Mouse (Mus musculus) limb, embryonic 14.5 days (tissue): ENCODE results near the gene 1700021F05Rik. TPM values are rescaled to one million over a fixed set of nuclear protein-coding genes. Genes with fewer than 3 reads are reported as not detected.

Experiments
- ATAC-seq: fragments of 200-750 bp; cut with Nextera tagmentation; 2 replicates; pipeline ENCODE4 v1.8.0; 2017; ENCODE audit warnings: low read depth, moderate number of reproducible peaks, moderate TSS enrichment; ENCODE audit not compliant: low FRiP score
- DNase-seq: peaks from one replicate; pipeline ENCODE4 v3.0.0-alpha.2; 2015; ENCODE audit warnings: low spot score
- H3K27ac ChIP-seq: fragments of 300-500 bp; sonication (generic); replicated peaks from 2 replicates; pipeline ENCODE4 v1.5.1; 2014; ENCODE audit warnings: low read depth, mild to moderate bottlenecking, low read length, moderate library complexity, mixed read lengths
- H3K27me3 ChIP-seq: fragments of 300-500 bp; sonication (generic); 2 replicates; pipeline ENCODE4 v1.6.1; 2014; ENCODE audit warnings: low read length, mixed read lengths; ENCODE audit not compliant: control insufficient read depth, insufficient read depth
- H3K36me3 ChIP-seq: fragments of 300-500 bp; sonication (generic); 2 replicates; pipeline ENCODE4 v1.6.1; 2014; ENCODE audit warnings: mild to moderate bottlenecking, low read length, moderate library complexity, mixed read lengths; ENCODE audit not compliant: control insufficient read depth, insufficient read depth
- H3K4me1 ChIP-seq: fragments of 300-500 bp; sonication (generic); 2 replicates; pipeline ENCODE4 v1.6.1; 2014; ENCODE audit warnings: antibody characterized with exemption, low read length, mixed read lengths; ENCODE audit not compliant: control insufficient read depth, insufficient read depth
- H3K4me2 ChIP-seq: fragments of 300-500 bp; sonication (generic); replicated peaks from 2 replicates; pipeline ENCODE4 v1.6.1; 2014; ENCODE audit warnings: low read depth, mild to moderate bottlenecking, low read length, moderate library complexity; ENCODE audit not compliant: severe bottlenecking
- H3K4me3 ChIP-seq: fragments of 300-500 bp; sonication (generic); replicated peaks from 2 replicates; pipeline ENCODE4 v1.5.1; 2014; ENCODE audit warnings: low read length
- H3K9ac ChIP-seq: fragments of 300-500 bp; sonication (generic); 2 replicates; pipeline ENCODE4 v1.6.1; 2014; ENCODE audit warnings: mild to moderate bottlenecking, low read depth, low read length, moderate library complexity; ENCODE audit not compliant: severe bottlenecking
- H3K9me3 ChIP-seq: fragments of 300-500 bp; sonication (generic); 2 replicates; pipeline ENCODE4 v1.6.1; 2016; ENCODE audit warnings: low read length; ENCODE audit not compliant: control insufficient read depth
- POLR2A ChIP-seq: fragments of 200-500 bp; IDR thresholded peaks from 2 replicates; pipeline ENCODE4 v1.8.0; 2012; ENCODE audit warnings: inconsistent platforms, mild to moderate bottlenecking, moderate library complexity, borderline replicate concordance; ENCODE audit not compliant: insufficient read depth, insufficient read length; ENCODE audit errors: extremely low read depth
- WGBS: fragments of 180-500 bp; shearing (Covaris S2); extraction: QIAGEN DNeasy Blood & Tissue Kit; methylation state at CpG from one replicate; pipeline ENCODE4 v1.1.7; 2014; 5-methylcytosine and 5-hydroxymethylcytosine counted together
- polyA plus RNA-seq, 2 experiments: library from polyadenylated mRNA; depleted of rRNA in 1 of 2; stranded (reverse) in 1 of 2; unstranded in 1 of 2; fragments of >200 nt; fragmentation: Nextera tagmentation in 1 of 2; extraction: Ambion mirVana in 1 of 2; gene quantifications; 2 replicates each; pipeline versions ENCODE4 v1.2.1 to v1.2.3; 2012 to 2014

The 1700021F05Rik gene
- polyA plus RNA-seq, 2 experiments = 24.0 to 57.6 TPM

GRCm38 (mm10) chr10:43507051-43507450, 33.7 kb downstream of the 1700021F05Rik start:
- DNase-seq (no peak), ATAC-seq (no peak)
- no peak overlapping the region for H3K9ac ChIP-seq
- no peak overlapping the region for H3K27ac ChIP-seq
- H3K4me2 ChIP-seq = no peak overlapping the region
- no peaks in the 10 kb centered on the region for H3K9me3 ChIP-seq
- 78% methylated on average over 4 of the region's 4 CpGs for WGBS
- H3K27me3 ChIP-seq = no peaks in the 10 kb centered on the region
- TF ChIP-seq POLR2A = no peak
- no peaks in the 10 kb centered on the region for H3K4me1 ChIP-seq
- H3K36me3 ChIP-seq = peaks cover 56% of the 10 kb centered on the region
- no peak overlapping the region for H3K4me3 ChIP-seq

DNA sequence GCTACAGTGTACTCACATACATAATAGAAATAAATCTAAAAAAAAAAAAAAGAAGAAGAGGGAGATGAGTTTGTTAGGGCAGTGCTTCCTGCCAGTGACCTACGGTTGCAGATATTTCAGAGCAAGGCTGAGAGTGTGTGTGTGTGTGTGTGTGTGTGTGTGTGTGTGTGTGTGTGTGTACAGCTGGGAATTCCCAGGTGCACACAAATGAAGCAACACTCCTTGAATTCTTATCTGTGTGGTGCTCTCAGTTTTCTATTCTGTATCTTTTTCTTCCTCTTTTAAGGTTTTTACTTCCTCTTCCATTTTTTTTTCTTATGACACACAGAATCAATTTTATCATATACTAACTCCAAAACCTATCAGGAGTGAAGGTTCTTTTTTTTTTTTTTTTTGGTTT, 36.5 kb downstream of the 1700021F05Rik start:
- no peak overlapping the region for H3K9ac ChIP-seq
- H3K4me2 ChIP-seq = no peak overlapping the region
- no peak overlapping the region for H3K4me3 ChIP-seq
- peaks cover 56% of the 10 kb centered on the region for H3K36me3 ChIP-seq
- no peaks in the 10 kb centered on the region for H3K9me3 ChIP-seq
- H3K27ac ChIP-seq = no peak overlapping the region
- DNase-seq = no peak
- 100% methylated on average over 1 of the region's 1 CpGs for WGBS
- ATAC-seq = no peak
- H3K27me3 ChIP-seq = no peaks in the 10 kb centered on the region
- no peak for TF ChIP-seq POLR2A
- H3K4me1 ChIP-seq = no peaks in the 10 kb centered on the region

- WGBS = 98% methylated on average over 4 of the region's 4 CpGs
Observed at GRCm38 (mm10) chr10:43502599-43502998, 38.2 kb downstream of the 1700021F05Rik start.

DNA sequence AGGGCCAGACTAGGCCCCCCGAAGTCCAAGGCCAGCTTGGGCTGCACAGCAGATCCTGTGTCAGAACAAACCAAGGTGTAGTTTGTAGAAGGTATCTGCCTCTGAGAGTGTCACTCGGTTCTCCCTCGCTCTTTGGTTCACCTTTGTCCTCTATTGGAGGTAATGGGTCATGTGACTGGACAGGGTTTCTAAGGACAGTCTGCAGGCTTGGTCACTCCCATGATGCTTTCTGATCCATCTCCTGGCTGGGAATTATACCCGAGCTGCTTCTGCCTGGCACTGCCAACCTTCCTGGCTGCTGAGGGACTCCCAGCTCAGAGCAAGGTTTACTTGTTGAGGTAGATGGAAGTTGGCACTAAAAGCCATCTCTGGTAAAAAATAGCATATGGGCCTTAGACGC, 49.9 kb downstream of the 1700021F05Rik start:
- TF ChIP-seq POLR2A = no peak
- 92% methylated on average over 5 of the region's 5 CpGs for WGBS
- no peak overlapping the region for H3K27ac ChIP-seq
- DNase-seq (no peak), ATAC-seq (no peak)
- no peaks in the 10 kb centered on the region for H3K9me3 ChIP-seq
- peaks cover 22% of the 10 kb centered on the region for H3K36me3 ChIP-seq
- H3K4me3 ChIP-seq = no peak overlapping the region
- no peak overlapping the region for H3K9ac ChIP-seq
- H3K4me2 ChIP-seq = no peak overlapping the region
- H3K4me1 ChIP-seq = peaks cover 18% of the 10 kb centered on the region
- no peaks in the 10 kb centered on the region for H3K27me3 ChIP-seq

More at GRCm38 (mm10) chr10:43502599-43502998, 38.2 kb downstream of the 1700021F05Rik start:
- H3K27me3 ChIP-seq = no peaks in the 10 kb centered on the region
- DNase-seq = no peak
- no peak for TF ChIP-seq POLR2A
- no peaks in the 10 kb centered on the region for H3K4me1 ChIP-seq
- H3K4me3 ChIP-seq = no peak overlapping the region
- no peaks in the 10 kb centered on the region for H3K9me3 ChIP-seq
- no peak overlapping the region for H3K9ac ChIP-seq
- H3K27ac ChIP-seq = no peak overlapping the region
- H3K36me3 ChIP-seq = peaks cover 69% of the 10 kb centered on the region
- no peak for ATAC-seq
- no peak overlapping the region for H3K4me2 ChIP-seq

GRCm38 (mm10) chr10:43490034-43490433, 50.8 kb downstream of the 1700021F05Rik start:
- Histone ChIP-seq H3K9ac (no peak overlapping the region), H3K27me3 (no peaks in the 10 kb centered on the region), H3K9me3 (no peaks in the 10 kb centered on the region), H3K36me3 (peaks cover 14% of the 10 kb centered on the region), H3K4me2 (no peak overlapping the region), H3K27ac (no peak overlapping the region), H3K4me1 (peaks cover 18% of the 10 kb centered on the region), H3K4me3 (no peak overlapping the region)
- ATAC-seq (no peak), DNase-seq (no peak)
- 69% methylated on average over 8 of the region's 8 CpGs for WGBS
- no peak for TF ChIP-seq POLR2A

DNA sequence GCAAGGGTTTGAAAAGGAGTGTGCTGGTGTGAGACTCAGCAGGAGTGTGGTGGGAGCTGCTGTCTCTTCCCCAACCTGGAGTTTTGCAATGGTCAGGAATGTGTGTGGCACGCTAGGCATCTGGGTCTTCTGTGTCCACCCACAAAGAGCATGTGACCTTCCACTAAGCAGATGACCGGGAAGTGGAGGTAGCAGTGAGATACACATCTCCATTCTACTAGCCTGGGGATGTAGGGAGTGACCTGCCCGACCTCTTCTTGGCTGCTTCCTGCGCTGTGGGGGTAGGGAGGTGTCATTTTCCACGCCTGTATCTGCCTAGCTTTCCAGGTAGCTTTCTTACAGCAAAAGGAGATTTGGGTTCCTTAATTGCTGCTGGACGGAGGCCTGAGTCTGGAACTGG, 51.2 kb downstream of the 1700021F05Rik start:
- Histone ChIP-seq H3K4me1 (peaks cover 18% of the 10 kb centered on the region), H3K4me3 (no peak overlapping the region), H3K9ac (no peak overlapping the region), H3K36me3 (peaks cover 9% of the 10 kb centered on the region; the same call in 1 of the 2 replicates), H3K27me3 (no peaks in the 10 kb centered on the region), H3K27ac (no peak overlapping the region), H3K9me3 (no peaks in the 10 kb centered on the region), H3K4me2 (no peak overlapping the region)
- 20% methylated on average over 6 of the region's 6 CpGs for WGBS
- no peak for ATAC-seq
- no peak for DNase-seq
- TF ChIP-seq POLR2A = no peak
